Mouse (Mus musculus) stomach, postnatal 0 days (tissue): ENCODE measurements around the gene Lrrc75a. TPM values are rescaled to one million over a fixed set of nuclear protein-coding genes. Genes with fewer than 3 reads are reported as not detected.

Experiments used
- ATAC-seq: fragments of 200-750 bp; cut with Nextera tagmentation; 2 replicates; pipeline ENCODE4 v1.8.0; 2017; ENCODE audit not compliant: low FRiP score, low TSS enrichment
- DNase-seq: peaks from one replicate; pipeline ENCODE4 v3.0.0-alpha.2; 2016; ENCODE audit warnings: low spot score
- H3K27ac ChIP-seq: fragments of 300-500 bp; sonication (generic); replicated peaks from 2 replicates; pipeline ENCODE4 v1.5.1; 2014; ENCODE audit warnings: mild to moderate bottlenecking, control low read depth
- H3K27me3 ChIP-seq: fragments of 300-500 bp; sonication (generic); 2 replicates; pipeline ENCODE4 v1.6.1; 2014; ENCODE audit warnings: low read length; ENCODE audit not compliant: control insufficient read depth, insufficient read depth
- H3K36me3 ChIP-seq: fragments of 300-500 bp; sonication (generic); 2 replicates; pipeline ENCODE4 v1.6.1; 2014; ENCODE audit warnings: low read length, mixed read lengths; ENCODE audit not compliant: control insufficient read depth, insufficient read depth
- H3K4me1 ChIP-seq: fragments of 300-500 bp; sonication (generic); replicated peaks from 2 replicates; pipeline ENCODE4 v1.6.1; 2014; ENCODE audit warnings: antibody characterized with exemption; ENCODE audit not compliant: control insufficient read depth, insufficient read depth
- H3K4me2 ChIP-seq: fragments of 300-500 bp; sonication (generic); replicated peaks from 2 replicates; pipeline ENCODE4 v1.6.1; 2014; ENCODE audit warnings: low read depth, mild to moderate bottlenecking, control low read depth, moderate library complexity
- H3K4me3 ChIP-seq: fragments of 300-500 bp; sonication (generic); 2 replicates; pipeline ENCODE4 v1.5.1; 2014; ENCODE audit warnings: low read depth, low read length, control low read depth
- H3K9ac ChIP-seq: fragments of 300-500 bp; sonication (generic); 2 replicates; pipeline ENCODE4 v1.6.1; 2014; ENCODE audit warnings: mild to moderate bottlenecking, low read length, control low read depth, mixed read lengths
- H3K9me3 ChIP-seq: fragments of 300-500 bp; sonication (generic); 2 replicates; pipeline ENCODE4 v1.6.1; 2016; ENCODE audit warnings: low read length; ENCODE audit not compliant: control insufficient read depth
- CTCF ChIP-seq: IDR thresholded peaks from 2 replicates; pipeline ENCODE4 v1.5.1; 2016; ENCODE audit warnings: antibody characterized with exemption, low read depth, mild to moderate bottlenecking, moderate library complexity
- EP300 ChIP-seq: optimal IDR thresholded peaks from 2 replicates; pipeline ENCODE3; 2016; ENCODE audit warnings: antibody characterized with exemption
- WGBS: fragments of 180-500 bp; shearing (Covaris S2); extraction: QIAGEN DNeasy Blood & Tissue Kit; methylation state at CpG from one replicate; pipeline ENCODE4 v1.1.7; 2014; 5-methylcytosine and 5-hydroxymethylcytosine counted together
- polyA plus RNA-seq: library from polyadenylated mRNA; unstranded; fragments of >200 nt; fragmentation: Nextera tagmentation; extraction: Ambion mirVana; gene quantifications from 2 replicates; pipeline ENCODE4 v1.2.1, GENCODE M21; 2015

Lrrc75a gene
- polyA plus RNA-seq, 1 experiment from 2014 or later: 7.3 TPM

DNA sequence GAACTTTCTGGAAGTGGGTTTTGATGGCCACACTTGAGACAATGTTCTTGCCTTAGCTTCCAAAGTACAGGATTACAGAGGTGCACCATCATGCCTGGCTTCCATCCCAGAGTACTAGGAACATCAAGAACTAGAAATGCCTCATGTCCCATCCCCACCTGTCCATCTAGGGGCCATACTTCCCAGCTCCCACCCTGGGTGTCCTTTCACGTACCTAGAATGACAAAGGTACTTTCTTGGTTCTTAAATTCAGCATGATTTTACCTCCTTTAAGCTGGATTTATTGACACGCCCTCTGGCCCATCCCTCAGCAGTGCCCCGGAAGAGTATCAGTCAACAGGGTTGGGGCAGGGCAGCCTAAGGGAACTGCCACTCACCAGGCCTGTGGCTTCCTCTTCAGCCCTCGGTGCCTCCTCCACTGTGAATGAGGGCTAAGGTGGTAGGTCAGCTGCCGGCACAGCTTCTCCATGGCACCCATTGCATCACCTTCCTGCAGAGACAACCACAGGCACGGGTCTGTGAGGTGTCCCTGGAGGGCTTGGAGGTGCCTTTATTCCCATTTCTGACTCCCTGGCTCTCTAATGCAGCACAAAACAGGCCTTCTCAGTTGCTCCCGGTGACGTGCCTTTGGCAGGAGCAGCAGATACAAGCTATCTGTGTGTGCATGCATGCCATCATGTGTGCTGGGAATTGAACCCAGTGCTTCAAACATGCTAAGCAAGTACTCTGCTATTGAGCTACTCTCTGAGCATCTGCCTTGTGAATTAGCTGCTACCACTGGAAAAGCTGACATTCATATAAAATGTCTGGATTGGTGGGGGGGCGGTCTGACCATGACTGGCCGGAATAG, 39.3 kb downstream of the Lrrc75a start:
- Histone ChIP-seq H3K4me1 (no peaks in the 10 kb centered on the region; the same call in 1 of the 2 replicates), H3K27me3 (no peaks in the 10 kb centered on the region), H3K9me3 (no peaks in the 10 kb centered on the region), H3K4me3 (no peak overlapping the region), H3K36me3 (peaks cover 22% of the 10 kb centered on the region; the same call in 1 of the 2 replicates), H3K9ac (no peak overlapping the region), H3K27ac (no peak overlapping the region), H3K4me2 (no peak overlapping the region)
- DNase-seq (no peak), ATAC-seq (no peak)
- TF ChIP-seq EP300 (no peak), CTCF (no peak)
- 75% methylated on average over 10 of the region's 10 CpGs for WGBS

GRCm38 (mm10) chr11:62607952-62608201, 40.4 kb downstream of the Lrrc75a start:
- Histone ChIP-seq H3K4me2 (no peak overlapping the region), H3K9ac (no peak overlapping the region), H3K27me3 (no peaks in the 10 kb centered on the region), H3K9me3 (no peaks in the 10 kb centered on the region), H3K4me1 (no peaks in the 10 kb centered on the region; the same call in 1 of the 2 replicates), H3K4me3 (no peak overlapping the region), H3K27ac (no peak overlapping the region), H3K36me3 (peaks cover 22% of the 10 kb centered on the region; the same call in 1 of the 2 replicates)
- 100% methylated on average over 1 of the region's 1 CpGs for WGBS
- TF ChIP-seq CTCF: no peak
- no peak for TF ChIP-seq EP300
- no peak for DNase-seq
- no peak for ATAC-seq

DNA sequence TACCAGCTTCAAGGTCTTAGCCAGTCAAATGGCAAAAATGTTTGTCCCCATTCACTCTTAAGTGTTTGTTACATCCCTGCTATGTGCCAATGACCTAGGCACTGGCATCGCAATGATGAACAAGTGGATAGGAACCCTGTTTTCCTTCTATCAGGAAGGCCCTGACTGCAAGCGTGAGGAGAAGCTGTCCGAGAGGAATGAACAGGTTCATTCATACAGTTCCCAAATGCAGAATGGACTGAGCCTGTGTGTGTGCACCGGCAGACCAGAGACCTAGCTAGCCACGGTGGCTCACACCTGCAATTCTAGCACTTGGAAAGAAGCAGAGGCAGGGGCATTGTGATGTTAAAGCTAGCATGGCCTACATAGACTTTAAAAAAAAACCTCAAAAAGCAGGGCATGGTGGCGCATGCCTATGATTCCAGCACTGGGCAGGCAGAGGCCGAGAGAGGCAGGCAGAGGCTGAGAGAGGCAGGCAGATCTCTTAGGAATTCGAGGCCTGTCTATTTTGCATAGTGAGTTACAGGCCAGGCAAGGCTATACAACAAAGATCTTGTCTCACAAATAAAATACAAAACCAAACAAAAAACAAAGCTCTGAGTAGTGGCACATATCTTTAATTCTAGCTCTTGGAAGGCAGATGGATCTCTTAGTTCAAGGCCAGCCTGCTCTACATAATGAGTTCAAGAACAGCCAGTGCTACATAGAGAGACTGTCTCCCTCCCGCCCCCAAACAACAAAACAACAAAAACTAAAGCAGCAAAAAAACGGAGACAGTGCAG, 41.0 kb downstream of the Lrrc75a start:
- Histone ChIP-seq H3K9ac (no peak overlapping the region), H3K27ac (no peak overlapping the region), H3K36me3 (peaks cover 22% of the 10 kb centered on the region; the same call in 1 of the 2 replicates), H3K4me1 (no peaks in the 10 kb centered on the region; the same call in 1 of the 2 replicates), H3K4me2 (no peak overlapping the region), H3K27me3 (no peaks in the 10 kb centered on the region), H3K4me3 (no peak overlapping the region), H3K9me3 (no peaks in the 10 kb centered on the region)
- DNase-seq (no peak), ATAC-seq (no peak)
- TF ChIP-seq CTCF (no peak), EP300 (no peak)
- 59% methylated on average over 10 of the region's 10 CpGs for WGBS

DNA sequence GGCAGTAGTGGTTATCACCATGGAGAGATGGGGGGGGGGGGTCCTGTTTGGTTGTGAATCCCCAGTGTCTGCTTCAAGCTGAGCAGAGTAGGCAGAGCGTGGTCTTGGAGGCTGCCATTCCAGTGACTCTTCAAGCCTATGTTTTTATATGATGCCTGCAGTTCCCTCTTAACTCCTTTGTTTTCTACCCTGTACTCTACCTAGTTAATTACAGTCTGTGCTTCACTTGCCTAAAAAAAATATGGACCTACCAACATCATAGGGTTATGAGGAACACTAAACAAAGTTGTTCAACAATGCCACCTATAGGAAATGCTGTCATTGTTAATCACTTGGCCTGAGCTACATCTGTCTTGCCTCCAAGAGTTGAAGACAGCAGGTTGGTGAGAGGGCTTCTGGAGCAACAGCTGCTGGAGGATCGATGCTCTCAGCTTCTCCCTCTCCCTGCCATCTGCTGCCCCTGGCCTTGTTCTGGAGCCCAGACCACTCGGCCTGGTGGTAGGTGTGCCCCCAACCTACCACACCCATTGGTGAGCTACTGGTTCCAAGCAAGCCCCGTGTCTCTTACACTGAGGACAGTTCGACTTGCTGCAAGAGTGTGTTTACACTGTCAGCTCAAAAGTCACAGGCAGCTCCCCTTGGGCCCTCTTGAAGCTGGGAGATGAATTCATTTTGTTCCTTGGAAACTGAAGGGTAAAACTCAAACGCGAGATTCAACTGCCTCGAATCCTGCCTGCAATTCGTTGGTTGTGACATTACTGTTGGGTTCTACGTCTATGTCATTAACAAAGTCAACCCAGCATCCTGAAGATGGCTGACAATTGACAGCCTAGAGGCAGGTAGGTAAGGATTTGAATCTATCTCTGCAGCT, 41.8 kb downstream of the Lrrc75a start:
- Histone ChIP-seq H3K27ac (peak overlapping the region; percentile 35; the same call in 1 of the 2 replicates), H3K36me3 (peaks cover 19% of the 10 kb centered on the region; the same call in 1 of the 2 replicates), H3K9me3 (no peaks in the 10 kb centered on the region), H3K4me2 (no peak overlapping the region), H3K4me3 (no peak overlapping the region), H3K4me1 (no peaks in the 10 kb centered on the region; the same call in 1 of the 2 replicates), H3K9ac (no peak overlapping the region), H3K27me3 (no peaks in the 10 kb centered on the region)
- DNase-seq: no peak
- no peak for TF ChIP-seq EP300
- TF ChIP-seq CTCF: peak; percentile 20; the same call in 1 of the 2 replicates
- ATAC-seq: no peak
- 40% methylated on average over 10 of the region's 10 CpGs for WGBS

DNA sequence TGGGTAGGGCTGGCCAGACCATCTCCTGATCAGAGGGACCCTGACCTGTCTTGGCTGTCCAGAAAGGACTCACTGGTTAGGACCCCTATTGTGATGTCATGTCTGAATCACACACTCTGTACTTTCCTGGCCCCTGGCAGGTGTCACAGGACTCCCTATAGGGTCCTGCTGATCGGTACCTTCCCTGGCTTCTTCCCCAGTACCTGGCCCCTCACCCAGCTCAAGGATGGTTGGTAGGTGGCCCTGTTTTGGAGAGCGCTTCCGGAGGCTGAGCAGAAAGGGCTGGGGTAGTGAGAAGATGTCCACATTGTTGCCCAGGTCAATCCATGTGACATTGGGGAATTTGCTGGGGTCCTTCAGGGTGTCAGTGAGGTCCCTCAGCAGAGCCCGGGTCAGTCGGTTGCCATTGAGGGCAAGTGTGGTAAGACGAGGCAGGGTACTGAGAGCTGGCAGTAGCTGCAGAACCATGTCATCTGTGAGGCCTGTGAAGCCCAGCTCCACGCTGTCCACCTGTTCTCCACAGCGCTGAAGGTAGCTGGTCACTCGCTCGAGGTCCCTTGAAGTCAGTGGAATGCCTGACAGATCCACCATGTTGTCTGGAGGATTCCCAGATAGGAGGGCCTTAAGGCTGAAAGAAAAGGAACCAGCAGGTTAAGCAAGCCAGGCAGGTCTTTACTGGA, 42.6 kb downstream of the Lrrc75a start:
- no peak for TF ChIP-seq CTCF
- TF ChIP-seq EP300: no peak
- H3K27me3 ChIP-seq: no peaks in the 10 kb centered on the region
- no peaks in the 10 kb centered on the region; the same call in 1 of the 2 replicates for H3K4me1 ChIP-seq
- H3K4me2 ChIP-seq: 0 out of 2 replicates have a peak overlapping the region, but pooled peaks have one; percentile 5
- peak overlapping the region; percentile 35; the same call in 1 of the 2 replicates for H3K27ac ChIP-seq
- 44% methylated on average over 10 of the region's 10 CpGs for WGBS
- H3K4me3 ChIP-seq: no peak overlapping the region
- no peak overlapping the region for H3K9ac ChIP-seq
- peaks cover 19% of the 10 kb centered on the region; the same call in 1 of the 2 replicates for H3K36me3 ChIP-seq
- DNase-seq (no peak), ATAC-seq (no peak)
- no peaks in the 10 kb centered on the region for H3K9me3 ChIP-seq
